Mouse (Mus musculus) MEL-GATA-1-ER (cell line): ENCODE results near the gene Mok.

Source experiments
- DNase-seq: peaks from one replicate; pipeline ENCODE4 v3.0.0-alpha.2; 2012; ENCODE audit warnings: low read depth; ENCODE audit errors: extremely low read depth

Gene Mok

GRCm38 (mm10) chr12:110770479-110771247 lies 70.1 kb downstream of the Mok start:
- DNase-seq, result no peak

DNA sequence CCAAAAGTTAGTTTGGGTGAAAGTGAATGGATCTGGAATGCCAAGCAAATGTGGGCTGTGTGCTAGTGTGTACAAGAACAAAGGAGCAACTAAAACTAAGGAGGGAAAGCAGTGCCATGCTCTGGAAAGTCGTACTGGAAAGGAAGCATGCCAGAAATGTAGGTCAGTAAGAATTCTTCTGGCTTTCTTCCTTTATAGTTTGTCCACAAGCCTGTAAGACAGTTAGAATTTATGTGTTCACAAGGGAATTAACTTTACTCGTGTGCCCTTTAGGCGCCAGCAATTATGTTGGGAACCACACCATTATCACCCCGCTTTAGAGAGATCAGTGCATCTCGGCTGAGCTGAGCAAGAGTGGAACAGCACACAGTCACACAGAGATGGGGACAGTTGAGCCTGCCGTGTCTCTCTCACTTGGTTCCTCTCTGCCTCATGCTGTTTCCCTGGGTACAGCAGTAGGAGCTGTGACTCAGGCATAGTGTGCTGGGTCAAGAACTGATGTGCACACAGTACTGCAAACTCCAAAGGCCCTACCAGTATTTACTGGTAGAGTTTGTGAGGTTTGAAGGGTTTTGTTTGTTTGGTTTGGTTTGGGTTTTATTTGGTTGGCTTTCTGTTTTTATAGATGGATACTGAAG lies 71.0 kb downstream of the Mok start:
- no peak for DNase-seq

GRCm38 (mm10) chr12:110768562-110768961 lies 72.2 kb downstream of the Mok start:
- DNase-seq, result no peak

- no peak for DNase-seq
Observed at GRCm38 (mm10) chr12:110764531-110764930, 76.2 kb downstream of the Mok start.

- DNase-seq, result no peak
Observed at GRCm38 (mm10) chr12:110762321-110762720, 78.4 kb downstream of the Mok start.

- DNase-seq, result no peak
Observed at GRCm38 (mm10) chr12:110758932-110759331, 81.8 kb downstream of the Mok start.
